Mouse (Mus musculus) ovary, postnatal 36 days (tissue): ENCODE measurements around the gene Gm40193.
A peak's percentile ranks its signal among the peaks of the same experiment; 100 is the strongest.
"Not testable (repeated sequence)": the region's sequence is repeated elsewhere in the genome, so short reads cannot be mapped to it uniquely, and the experiment has no call there.

Experiments
- DNase-seq: peaks from one replicate; pipeline ENCODE4 v3.0.0; 2022; ENCODE audit warnings: low spot score, mixed read lengths

Gm40193 gene

DNA sequence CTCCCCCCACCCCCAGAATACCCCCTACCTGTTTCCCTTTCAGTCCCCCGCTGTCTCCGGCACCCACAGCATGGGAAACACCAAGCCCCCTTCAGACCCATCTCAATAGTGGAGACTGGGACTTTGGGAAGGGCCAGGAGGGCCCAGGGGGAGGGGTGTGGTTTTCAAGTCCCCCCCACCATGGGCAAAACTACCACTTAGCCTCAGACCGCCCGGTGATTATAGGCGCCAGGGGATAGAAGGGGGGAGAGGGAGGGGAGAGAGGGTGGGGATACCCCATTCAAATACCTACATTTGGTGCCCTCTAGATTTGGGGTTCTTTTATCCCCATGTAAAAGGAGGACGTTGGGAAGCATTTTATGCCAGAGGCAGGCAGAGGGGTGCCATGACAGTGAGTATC, at the start of gene Gm40193:
Gene Gm40193, minus strand, starts transcription at position 101 of the 400 bp plus-strand sequence.
- no peak for DNase-seq

GRCm38 (mm10) chr11:70582196-70582595, 49.5 kb upstream of the Gm40193 start:
- DNase-seq: no peak

- no peak for DNase-seq
Observed at GRCm38 (mm10) chr11:70580921-70581320, 48.2 kb upstream of the Gm40193 start.

DNA sequence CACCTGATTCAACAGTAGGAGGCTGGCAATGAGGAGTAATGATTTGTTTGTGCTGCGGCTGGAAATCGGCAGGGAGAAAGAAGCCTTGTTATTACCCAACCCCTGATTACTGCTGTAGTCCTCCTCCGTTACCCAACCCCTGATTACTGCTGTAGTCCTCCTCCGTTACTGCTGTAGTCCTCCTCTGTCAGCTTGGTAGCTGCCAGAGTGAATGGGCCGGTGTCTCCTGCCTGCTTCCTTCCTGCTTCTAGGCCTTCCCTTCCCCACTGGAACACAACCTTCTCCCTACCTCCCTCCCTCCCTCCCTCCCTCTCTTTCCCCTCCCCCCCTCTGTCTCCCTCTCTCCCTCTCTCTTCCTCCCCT, 47.6 kb upstream of the Gm40193 start:
- DNase-seq: no peak

- no peak for DNase-seq
Observed at GRCm38 (mm10) chr11:70579710-70580357, 47.1 kb upstream of the Gm40193 start.

DNA sequence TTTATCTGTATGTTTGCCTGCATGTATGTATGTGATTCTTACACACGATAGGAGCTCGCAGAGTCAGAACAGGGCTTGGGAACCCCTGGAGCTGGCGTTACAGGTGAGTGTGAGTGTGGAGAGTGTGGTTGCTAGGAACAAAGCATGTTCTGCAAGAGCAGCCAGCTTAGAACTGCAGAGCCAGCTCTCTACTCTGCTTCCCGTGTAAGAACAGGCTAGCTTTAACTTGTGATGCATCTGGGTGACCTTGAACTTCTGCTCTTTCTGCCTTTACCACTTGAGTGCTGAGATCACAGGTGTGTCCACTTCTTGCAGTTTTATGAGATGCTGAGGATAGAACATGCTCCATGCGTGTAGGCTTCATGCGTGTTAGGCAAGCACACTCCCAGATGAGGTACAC, 46.2 kb upstream of the Gm40193 start:
- no peak for DNase-seq

- DNase-seq: no peak
Observed at GRCm38 (mm10) chr11:70577201-70577600, 44.5 kb upstream of the Gm40193 start.

DNA sequence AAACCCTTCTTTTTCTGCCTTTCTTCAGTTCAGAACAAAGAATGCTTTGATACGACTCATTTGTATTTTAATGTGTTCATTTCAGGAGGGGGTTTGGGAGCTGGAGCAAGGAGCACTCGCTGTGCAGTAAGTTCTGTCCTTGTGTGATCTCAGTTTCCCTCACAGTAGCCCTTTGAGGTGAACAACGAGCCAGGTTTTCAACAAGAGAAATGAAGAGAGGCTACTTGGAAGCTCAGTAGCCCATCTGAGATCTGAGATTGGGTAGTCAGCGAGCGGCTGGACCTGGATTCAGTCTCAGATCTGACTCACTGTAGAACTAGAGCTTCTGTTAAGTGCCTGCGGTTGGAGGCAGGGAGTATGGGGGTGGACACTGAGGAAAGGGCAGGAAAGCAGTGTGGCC, 41.1 kb upstream of the Gm40193 start:
- DNase-seq: no peak

DNA sequence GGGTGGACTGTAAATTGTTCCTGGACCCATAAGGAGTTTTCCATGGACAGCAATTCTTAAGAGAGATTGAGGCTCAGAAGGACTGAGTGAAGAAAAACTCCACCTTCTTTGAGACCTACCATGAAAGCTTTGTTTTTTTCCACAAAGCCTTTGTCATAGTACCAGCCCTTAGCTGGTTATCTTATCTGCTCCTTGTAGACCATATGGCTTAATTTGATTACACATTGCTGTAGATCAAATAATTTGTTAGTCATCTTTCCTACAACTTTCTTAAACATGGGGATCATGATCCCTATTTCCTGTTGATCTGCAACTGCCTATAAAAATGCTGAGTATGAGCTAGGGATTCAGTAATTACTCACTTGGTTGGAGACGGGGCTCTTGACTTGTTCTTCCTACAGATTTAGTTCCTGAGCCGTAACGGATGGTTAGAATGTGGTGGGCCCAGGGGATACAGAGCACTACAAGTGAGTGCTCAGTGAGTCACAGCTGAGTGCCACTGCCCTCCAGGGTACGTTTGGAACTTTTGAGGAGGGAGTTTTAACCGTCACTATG, 39.7 kb upstream of the Gm40193 start:
- DNase-seq: no peak

DNA sequence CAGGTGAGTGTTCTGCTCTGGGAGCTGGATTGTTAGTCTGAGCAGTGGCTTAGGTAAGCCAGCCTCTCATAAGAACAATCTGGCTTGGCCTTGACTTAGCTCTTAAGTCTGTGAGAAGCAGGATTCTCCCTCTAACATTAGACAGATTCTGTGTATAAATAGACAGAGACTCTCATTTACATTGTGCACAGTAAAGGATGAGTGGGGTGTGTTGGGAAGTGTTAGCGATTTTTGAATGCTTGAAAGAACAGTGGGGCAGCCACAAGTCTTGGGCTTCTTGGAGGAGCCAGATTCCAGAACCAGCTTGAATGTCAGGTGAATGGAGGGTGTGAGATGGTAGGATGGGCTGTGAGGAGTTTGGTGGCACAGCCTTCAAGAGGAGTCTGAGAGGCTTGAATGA, 38.9 kb upstream of the Gm40193 start:
- no peak for DNase-seq

- DNase-seq: not testable (repeated sequence)
Observed at GRCm38 (mm10) chr11:70570614-70571013, 37.9 kb upstream of the Gm40193 start.

GRCm38 (mm10) chr11:70566586-70566985, 33.8 kb upstream of the Gm40193 start:
- DNase-seq: no peak

DNA sequence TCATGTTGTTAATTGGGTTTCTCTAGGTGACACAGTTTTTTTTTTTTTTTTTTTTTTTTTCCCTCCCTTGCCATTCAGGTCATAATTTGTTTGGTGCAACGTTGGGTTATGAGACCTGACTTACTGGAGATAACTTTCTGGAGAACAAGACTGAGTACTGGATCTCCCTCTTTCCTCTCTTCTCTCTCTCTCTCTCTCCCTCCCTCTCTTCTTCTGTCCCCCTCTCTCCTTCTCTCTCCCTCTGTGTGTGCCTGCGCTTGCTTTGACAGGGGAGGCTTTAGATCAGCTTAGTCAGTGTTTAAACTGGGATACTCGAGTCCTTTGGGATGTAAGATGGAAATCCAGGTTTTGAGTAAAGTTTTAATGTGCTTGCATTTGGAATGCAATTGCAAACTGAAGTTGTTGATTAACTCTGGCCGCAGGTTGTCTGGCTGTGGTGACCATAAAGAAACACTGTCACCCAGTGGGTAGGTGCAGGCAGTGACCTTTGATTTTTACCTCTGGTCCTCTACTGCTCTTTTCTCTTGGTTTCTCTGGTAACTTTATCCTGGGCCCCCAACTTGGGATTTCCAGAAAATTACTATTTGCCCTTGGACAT, 31.6 kb upstream of the Gm40193 start:
- DNase-seq: no peak

GRCm38 (mm10) chr11:70563470-70564275, 30.9 kb upstream of the Gm40193 start:
- peak; percentile 14 for DNase-seq

DNA sequence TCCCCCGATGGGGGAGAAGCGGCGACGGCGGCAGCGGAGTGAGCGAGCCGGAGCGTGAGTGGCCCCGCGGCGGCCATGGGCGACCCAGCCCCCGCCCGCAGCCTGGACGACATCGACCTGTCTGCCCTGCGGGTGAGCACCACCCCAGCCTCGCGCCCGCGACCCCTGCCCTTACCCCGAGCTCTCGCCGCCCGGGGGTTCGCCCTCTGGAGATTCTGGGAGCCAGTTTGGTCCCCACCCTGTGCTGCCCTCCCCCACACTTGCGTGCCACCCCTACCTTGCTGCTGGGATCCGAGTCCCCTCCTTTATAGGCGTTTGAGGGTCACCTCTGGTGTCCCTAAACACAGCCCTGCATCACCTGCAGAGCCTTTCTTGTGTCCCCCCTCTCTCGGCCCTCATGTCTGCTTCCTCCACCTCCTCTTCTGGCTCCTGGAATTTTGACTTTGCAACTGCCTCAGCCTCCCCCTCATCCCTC, 30.3 kb upstream of the Gm40193 start:
- DNase-seq: no peak

DNA sequence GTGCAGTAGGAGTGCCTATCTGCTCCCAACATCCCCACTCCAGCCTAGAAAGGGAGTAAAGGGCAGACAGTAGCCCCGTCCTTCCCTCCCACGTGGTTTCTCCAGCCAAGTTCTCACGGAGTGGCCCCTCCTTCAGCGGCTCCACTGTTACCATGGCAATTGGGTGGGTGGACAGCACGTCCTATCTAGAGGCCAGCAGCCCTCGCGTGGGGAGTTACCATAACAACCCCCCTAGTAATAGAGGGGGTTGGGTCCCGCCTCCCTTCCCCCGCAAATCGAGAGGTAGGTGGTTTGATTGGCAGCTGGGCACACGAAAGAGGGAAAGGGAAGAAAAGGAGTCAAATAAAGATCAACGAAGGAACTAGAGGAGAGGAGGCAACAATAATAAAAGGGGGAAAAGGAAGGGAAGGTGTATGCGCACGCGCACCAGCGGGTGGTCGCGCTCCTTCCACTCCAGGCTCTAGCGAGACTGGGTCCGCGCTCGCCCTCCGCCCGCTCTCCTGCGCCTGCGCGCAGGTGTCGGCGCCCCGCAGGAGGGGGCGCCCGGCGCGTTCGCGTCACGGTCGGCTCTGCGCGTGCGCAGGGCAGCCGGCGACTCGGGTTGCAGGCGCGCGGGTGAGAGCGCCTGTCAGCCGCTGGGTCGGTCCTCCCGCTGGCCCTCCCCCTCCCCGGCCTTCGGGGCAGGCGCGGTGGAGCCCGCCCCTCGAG, 29.7 kb upstream of the Gm40193 start, which contains the start of gene Mink1:
Gene Mink1, plus strand, starts transcription at position 595 of the 708 bp plus-strand sequence.
- DNase-seq: peak; percentile 93

DNA sequence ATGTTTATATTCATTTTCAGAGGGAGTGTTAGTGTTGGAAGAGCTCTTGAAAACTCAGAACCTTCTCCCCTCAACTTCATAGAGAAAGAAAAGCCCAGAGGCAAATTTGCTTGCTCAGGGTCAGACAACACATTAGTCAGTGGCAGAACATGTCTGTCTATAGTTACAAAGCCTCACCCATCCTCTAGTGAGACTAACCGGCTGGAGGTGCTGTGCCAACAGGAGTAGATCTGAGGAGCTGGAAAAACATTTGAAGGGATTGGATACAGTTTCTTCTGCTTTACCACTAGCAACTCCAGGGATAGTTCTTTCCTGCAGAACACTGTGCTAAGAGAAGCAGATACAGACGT, 29.2 kb upstream of the Gm40193 start:
- DNase-seq: no peak

GRCm38 (mm10) chr11:70557545-70557944, 24.8 kb upstream of the Gm40193 start:
- no peak for DNase-seq

- no peak for DNase-seq
Observed at GRCm38 (mm10) chr11:70553940-70554339, 21.2 kb upstream of the Gm40193 start.

- DNase-seq: no peak
Observed at GRCm38 (mm10) chr11:70551526-70551925, 18.8 kb upstream of the Gm40193 start.

GRCm38 (mm10) chr11:70544496-70544895, 11.8 kb upstream of the Gm40193 start:
- no peak for DNase-seq

GRCm38 (mm10) chr11:70541415-70541814, 8.7 kb upstream of the Gm40193 start:
- no peak for DNase-seq
